Mouse (Mus musculus): ENCODE measurements around the gene Neurod4. TPM values are rescaled to one million over a fixed set of nuclear protein-coding genes. Genes with fewer than 3 reads are reported as not detected.

The Neurod4 gene
- polyA plus RNA-seq, 1 experiment from 2014 or later = not detected

DNA sequence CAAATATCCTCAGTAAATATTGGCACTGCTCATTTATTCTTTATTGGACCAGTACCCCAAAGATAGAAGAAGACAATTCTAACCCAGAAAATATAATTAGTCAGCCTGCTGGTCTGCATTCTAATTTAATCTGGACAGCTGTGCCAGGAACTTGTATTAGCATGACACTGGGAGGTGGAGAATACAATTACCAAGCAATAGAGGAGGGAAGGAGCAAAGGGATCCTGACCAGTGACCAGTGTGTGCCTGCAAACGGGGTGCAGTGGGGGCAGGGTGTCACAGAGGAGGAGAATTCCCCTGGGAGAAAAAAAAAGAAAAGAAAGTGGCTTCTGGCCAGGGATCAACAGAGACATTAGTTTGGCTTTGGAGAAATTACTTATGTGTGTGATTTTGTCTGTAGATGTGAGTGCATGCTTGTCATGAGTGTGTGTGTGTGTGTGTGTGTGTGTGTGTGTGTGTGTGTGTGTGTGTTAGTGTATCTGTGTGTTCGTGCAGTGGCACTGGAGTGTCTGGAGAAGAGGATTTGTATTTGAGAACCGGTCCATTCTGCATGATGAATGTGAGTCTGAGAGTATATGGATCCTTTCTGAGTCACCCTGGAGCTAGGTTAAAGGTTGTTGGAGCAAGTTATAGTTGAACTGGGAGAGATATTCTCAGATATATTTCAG, 13.8 kb upstream of the Neurod4 start:
- 26% methylated on average over 3 of the region's 3 CpGs for WGBS
- ATAC-seq (ENCODE audit: low FRiP score, low read depth) = no peak

GRCm38 (mm10) chr10:130288007-130288406, 8.0 kb upstream of the Neurod4 start:
- no peak for ATAC-seq (ENCODE audit: low FRiP score, low read depth)
- no peak overlapping the region for H3K9ac ChIP-seq
- 49% methylated on average over 3 of the region's 3 CpGs for WGBS

More for the DNA sequence above, 13.8 kb upstream of the Neurod4 start:
- Histone ChIP-seq H3K4me3 (no peak overlapping the region), H3K27me3 (no peaks in the 10 kb centered on the region), H3K9ac (no peak overlapping the region), H3K4me2 (replicated peaks) (no peak overlapping the region), H3K4me1 (no peaks in the 10 kb centered on the region), H3K9me3 (no peaks in the 10 kb centered on the region), H3K36me3 (no peaks in the 10 kb centered on the region), H3K27ac (no peak overlapping the region)

DNA sequence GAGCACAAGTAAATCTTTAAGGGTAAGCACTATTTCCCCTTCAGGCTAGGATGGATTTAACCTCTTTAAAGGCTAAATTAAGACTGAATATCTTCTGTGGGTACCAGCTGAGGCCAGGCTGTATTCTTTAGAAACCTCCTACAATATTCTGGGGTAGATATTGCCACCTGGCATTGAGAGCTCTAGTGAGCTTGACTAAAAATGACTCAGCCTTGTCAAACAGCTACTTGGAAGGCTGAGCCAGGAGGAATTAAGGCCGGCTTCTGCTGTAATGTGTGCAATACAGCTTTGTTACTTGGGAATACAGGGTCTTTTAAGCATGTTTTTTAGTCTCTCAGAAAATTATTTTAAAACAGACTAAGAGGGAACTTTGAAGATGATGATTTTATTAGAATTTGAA, 7.2 kb upstream of the Neurod4 start:
- Histone ChIP-seq H3K27ac (no peak overlapping the region), H3K4me1 (no peaks in the 10 kb centered on the region), H3K9ac (no peak overlapping the region), H3K27me3 (no peaks in the 10 kb centered on the region), H3K36me3 (no peaks in the 10 kb centered on the region), H3K9me3 (no peaks in the 10 kb centered on the region), H3K4me2 (replicated peaks) (no peak overlapping the region), H3K4me3 (no peak overlapping the region)
- no peak for ATAC-seq (ENCODE audit: low FRiP score, low read depth)
- WGBS = 71% methylated on average over 1 of the region's 1 CpGs

More at GRCm38 (mm10) chr10:130288007-130288406, 8.0 kb upstream of the Neurod4 start:
- Histone ChIP-seq H3K4me3 (no peak overlapping the region), H3K36me3 (no peaks in the 10 kb centered on the region), H3K4me1 (no peaks in the 10 kb centered on the region), H3K9me3 (no peaks in the 10 kb centered on the region), H3K27ac (no peak overlapping the region), H3K27me3 (no peaks in the 10 kb centered on the region), H3K4me2 (replicated peaks) (no peak overlapping the region)

DNA sequence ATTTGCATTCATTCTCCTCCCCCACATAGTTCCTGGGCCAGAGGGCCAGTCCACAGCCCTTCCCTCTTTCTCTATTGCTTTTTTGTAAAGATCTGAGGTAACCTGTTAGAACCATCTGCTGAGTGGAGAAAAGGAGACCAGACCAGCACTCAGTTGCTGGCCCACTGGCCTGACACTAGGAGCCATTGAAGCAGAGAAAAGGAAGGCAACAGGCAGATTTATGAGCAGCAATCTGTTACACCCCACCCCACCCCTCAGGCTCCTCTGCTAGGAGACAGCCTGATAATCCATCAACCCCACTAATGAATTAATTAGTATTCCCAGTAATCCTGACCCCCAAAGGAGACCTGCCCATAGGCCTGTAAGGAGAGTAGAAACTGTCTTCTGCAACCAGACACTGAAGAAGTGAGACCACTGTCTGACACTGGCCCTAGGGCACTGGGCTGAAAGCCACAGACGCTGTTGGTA, 2.0 kb upstream of the Neurod4 start:
- H3K9me3 ChIP-seq = no peaks in the 10 kb centered on the region
- H3K27ac ChIP-seq = no peak overlapping the region
- H3K36me3 ChIP-seq = no peaks in the 10 kb centered on the region
- no peak overlapping the region for H3K4me2 ChIP-seq (replicated peaks)
- no peak for ATAC-seq (ENCODE audit: low FRiP score, low read depth)
- no peak overlapping the region for H3K9ac ChIP-seq
- WGBS = 3% methylated on average over 1 of the region's 1 CpGs
- H3K27me3 ChIP-seq = no peaks in the 10 kb centered on the region
- no peaks in the 10 kb centered on the region for H3K4me1 ChIP-seq
- H3K4me3 ChIP-seq = no peak overlapping the region

- WGBS = 63% methylated on average over 2 of the region's 2 CpGs
Measured at GRCm38 (mm10) chr10:130276496-130276895, 3.5 kb downstream of the Neurod4 start.

DNA sequence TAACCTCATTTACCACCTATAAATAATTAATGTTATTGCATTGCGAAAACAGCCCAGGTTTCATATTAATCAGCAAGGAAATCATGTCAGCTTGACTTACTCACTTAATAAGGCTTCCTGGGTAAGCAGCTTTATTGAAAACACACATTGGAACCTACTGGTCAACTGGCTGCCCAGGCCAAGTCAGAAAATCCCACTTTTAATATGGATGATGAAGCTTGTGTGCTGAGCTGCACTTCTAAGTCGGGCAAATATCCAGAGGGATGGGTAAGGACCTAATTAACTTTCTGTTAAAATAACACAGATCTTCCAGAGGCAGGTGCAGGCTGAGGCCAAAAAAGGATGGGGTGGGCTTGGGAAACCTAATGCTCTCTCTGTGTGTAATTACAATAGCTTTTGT, 4.3 kb downstream of the Neurod4 start:
- H3K27ac ChIP-seq = no peak overlapping the region
- H3K9ac ChIP-seq = no peak overlapping the region
- no peaks in the 10 kb centered on the region for H3K36me3 ChIP-seq
- H3K27me3 ChIP-seq = no peaks in the 10 kb centered on the region
- H3K4me1 ChIP-seq = no peaks in the 10 kb centered on the region
- no peaks in the 10 kb centered on the region for H3K9me3 ChIP-seq
- WGBS = 56% methylated on average over 2 of the region's 2 CpGs
- no peak overlapping the region for H3K4me2 ChIP-seq (replicated peaks)
- H3K4me3 ChIP-seq = no peak overlapping the region
- ATAC-seq (ENCODE audit: low FRiP score, low read depth) = no peak

More at GRCm38 (mm10) chr10:130276496-130276895, 3.5 kb downstream of the Neurod4 start:
- no peaks in the 10 kb centered on the region for H3K27me3 ChIP-seq
- no peaks in the 10 kb centered on the region for H3K9me3 ChIP-seq
- H3K4me1 ChIP-seq = no peaks in the 10 kb centered on the region
- no peak overlapping the region for H3K4me3 ChIP-seq
- ATAC-seq (ENCODE audit: low FRiP score, low read depth) = no peak
- H3K4me2 ChIP-seq (replicated peaks) = no peak overlapping the region
- H3K36me3 ChIP-seq = no peaks in the 10 kb centered on the region
- no peak overlapping the region for H3K9ac ChIP-seq
- no peak overlapping the region for H3K27ac ChIP-seq

DNA sequence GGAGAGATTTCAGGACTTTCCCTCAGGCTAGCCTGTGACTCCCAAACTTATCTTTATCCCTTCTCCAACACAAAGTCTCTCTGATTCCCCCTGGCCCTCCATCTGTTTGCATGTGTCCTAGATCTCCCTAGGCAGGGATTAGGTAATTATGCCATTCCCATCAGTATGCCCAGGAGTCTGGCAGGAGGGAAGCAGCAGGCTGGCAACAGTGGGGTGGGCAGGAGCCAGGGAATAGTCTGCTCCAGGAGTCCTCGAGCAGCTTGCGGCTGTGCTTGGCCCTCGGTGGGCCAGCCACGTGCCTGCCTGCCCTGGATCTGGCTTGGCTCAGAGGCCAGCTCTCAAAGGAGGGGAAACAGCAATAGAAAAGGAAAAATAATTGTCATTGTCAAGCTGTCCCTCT, 16.8 kb downstream of the Neurod4 start:
- Histone ChIP-seq H3K27ac (no peak overlapping the region), H3K36me3 (no peaks in the 10 kb centered on the region), H3K4me3 (no peak overlapping the region), H3K4me2 (replicated peaks) (no peak overlapping the region), H3K4me1 (no peaks in the 10 kb centered on the region), H3K9ac (no peak overlapping the region), H3K9me3 (no peaks in the 10 kb centered on the region), H3K27me3 (no peaks in the 10 kb centered on the region)
- no peak for ATAC-seq (ENCODE audit: low FRiP score, low read depth)
- WGBS = 68% methylated on average over 4 of the region's 4 CpGs

DNA sequence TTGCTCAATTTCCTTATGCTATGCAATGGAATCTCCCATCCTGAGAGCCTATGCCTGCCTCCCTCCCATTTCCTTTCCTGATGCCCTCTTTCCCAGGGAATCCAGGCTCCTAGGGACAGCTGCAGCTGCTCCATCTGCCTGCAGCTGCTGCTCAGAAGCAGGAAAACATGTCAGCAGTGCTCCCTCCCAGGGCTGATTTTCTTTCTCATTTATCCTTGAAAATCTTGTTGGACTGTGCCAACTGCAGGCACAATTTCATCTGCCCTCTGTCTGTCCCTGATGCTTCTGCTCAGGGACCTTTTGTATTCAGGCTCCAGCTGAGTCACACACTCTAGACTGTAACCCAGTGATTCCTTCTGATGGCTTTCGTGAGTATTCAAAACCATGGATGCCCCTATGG, 20.6 kb downstream of the Neurod4 start:
- no peaks in the 10 kb centered on the region for H3K27me3 ChIP-seq
- no peak overlapping the region for H3K9ac ChIP-seq
- no peaks in the 10 kb centered on the region for H3K36me3 ChIP-seq
- H3K4me1 ChIP-seq = no peaks in the 10 kb centered on the region
- peak; percentile 61 for ATAC-seq (ENCODE audit: low FRiP score, low read depth)
- H3K27ac ChIP-seq = no peak overlapping the region
- WGBS = 79% methylated on average over 1 of the region's 1 CpGs
- no peak overlapping the region for H3K4me3 ChIP-seq
- H3K9me3 ChIP-seq = no peaks in the 10 kb centered on the region
- H3K4me2 ChIP-seq (replicated peaks) = no peak overlapping the region

DNA sequence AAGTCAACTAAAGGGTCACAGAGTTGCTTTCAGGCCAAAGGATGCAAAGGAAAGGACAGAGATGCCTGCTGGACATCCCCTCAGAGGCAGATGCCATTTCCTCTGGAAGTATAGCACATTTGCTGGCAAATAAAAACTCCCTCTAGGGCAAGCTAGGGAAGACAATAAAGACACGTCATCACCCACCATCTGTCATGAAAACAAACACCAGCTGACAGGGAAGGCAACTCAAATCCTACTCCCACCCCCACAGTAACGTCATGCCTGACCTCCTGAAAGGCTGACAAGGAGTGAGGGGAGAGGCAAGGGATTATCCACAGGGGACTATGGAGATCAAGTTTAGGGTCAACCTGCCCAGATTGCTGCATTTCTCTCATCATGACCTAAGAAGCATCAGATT, 35.8 kb downstream of the Neurod4 start:
- H3K4me1 ChIP-seq = no peaks in the 10 kb centered on the region
- WGBS = 8% methylated on average over 2 of the region's 2 CpGs
- H3K9me3 ChIP-seq = no peaks in the 10 kb centered on the region
- no peak overlapping the region for H3K9ac ChIP-seq
- no peak; the same call in 1 of the 2 replicates for ATAC-seq (ENCODE audit: low FRiP score, low read depth)
- H3K27me3 ChIP-seq = no peaks in the 10 kb centered on the region
- no peak overlapping the region for H3K4me3 ChIP-seq
- H3K4me2 ChIP-seq (replicated peaks) = no peak overlapping the region
- no peak overlapping the region for H3K27ac ChIP-seq
- no peaks in the 10 kb centered on the region for H3K36me3 ChIP-seq

- H3K36me3 ChIP-seq = no peaks in the 10 kb centered on the region
- H3K9ac ChIP-seq = no peak overlapping the region
- no peaks in the 10 kb centered on the region for H3K4me1 ChIP-seq
- no peak overlapping the region for H3K27ac ChIP-seq
- no peak for ATAC-seq (ENCODE audit: low FRiP score, low read depth)
- no peaks in the 10 kb centered on the region for H3K27me3 ChIP-seq
- no peak overlapping the region for H3K4me2 ChIP-seq (replicated peaks)
- no peak overlapping the region for H3K4me3 ChIP-seq
- WGBS = 72% methylated on average over 2 of the region's 2 CpGs
- no peaks in the 10 kb centered on the region for H3K9me3 ChIP-seq
Measured at GRCm38 (mm10) chr10:130238318-130239209, 41.5 kb downstream of the Neurod4 start.

GRCm38 (mm10) chr10:130234576-130234975, 45.5 kb downstream of the Neurod4 start:
- 61% methylated on average over 1 of the region's 1 CpGs for WGBS
- Histone ChIP-seq H3K9ac (no peak overlapping the region), H3K9me3 (no peaks in the 10 kb centered on the region), H3K27me3 (no peaks in the 10 kb centered on the region), H3K4me1 (no peaks in the 10 kb centered on the region), H3K36me3 (no peaks in the 10 kb centered on the region), H3K27ac (no peak overlapping the region), H3K4me2 (replicated peaks) (no peak overlapping the region), H3K4me3 (no peak overlapping the region)
- no peak for ATAC-seq (ENCODE audit: low FRiP score, low read depth)

GRCm38 (mm10) chr10:130232117-130232516, 47.9 kb downstream of the Neurod4 start:
- 73% methylated on average over 1 of the region's 1 CpGs for WGBS
- Histone ChIP-seq H3K4me3 (no peak overlapping the region), H3K27me3 (no peaks in the 10 kb centered on the region), H3K27ac (no peak overlapping the region), H3K36me3 (no peaks in the 10 kb centered on the region), H3K4me2 (replicated peaks) (no peak overlapping the region), H3K9ac (no peak overlapping the region), H3K4me1 (no peaks in the 10 kb centered on the region), H3K9me3 (no peaks in the 10 kb centered on the region)
- ATAC-seq (ENCODE audit: low FRiP score, low read depth) = no peak
